Mouse (Mus musculus) liver, postnatal 0 days (tissue): ENCODE measurements around the gene Adcy4. TPM values are rescaled to one million over a fixed set of nuclear protein-coding genes. Genes with fewer than 3 reads are reported as not detected.

Experiments used
- ATAC-seq: fragments of 200-750 bp; cut with Nextera tagmentation; 2 replicates; pipeline ENCODE4 v1.8.0; 2017; ENCODE audit warnings: mild to moderate bottlenecking, moderate library complexity
- DNase-seq: peaks from one replicate; pipeline ENCODE4 v3.0.0-alpha.2; 2016
- H3K27ac ChIP-seq: fragments of 300-500 bp; sonication (generic); 2 replicates; pipeline ENCODE4 v1.5.1; 2014; ENCODE audit warnings: antibody characterized with exemption, moderate library complexity, mild to moderate bottlenecking, low read depth
- H3K27me3 ChIP-seq: fragments of 300-500 bp; sonication (generic); 2 replicates; pipeline ENCODE4 v1.6.1; 2014; ENCODE audit warnings: low read length, control low read depth, mixed read lengths; ENCODE audit not compliant: insufficient read depth
- H3K36me3 ChIP-seq: fragments of 300-500 bp; sonication (generic); replicated peaks from 2 replicates; pipeline ENCODE4 v1.6.1; 2014; ENCODE audit warnings: mild to moderate bottlenecking, control low read depth, low read length, moderate library complexity, mixed read lengths; ENCODE audit not compliant: insufficient read depth
- H3K4me1 ChIP-seq: fragments of 300-500 bp; sonication (generic); 2 replicates; pipeline ENCODE4 v1.6.1; 2014; ENCODE audit warnings: antibody characterized with exemption, mild to moderate bottlenecking, control low read depth; ENCODE audit not compliant: insufficient read depth
- H3K4me2 ChIP-seq: fragments of 300-500 bp; sonication (generic); 2 replicates; pipeline ENCODE4 v1.6.1; 2014; ENCODE audit warnings: low read depth, mild to moderate bottlenecking, low read length, moderate library complexity, mixed read lengths
- H3K4me3 ChIP-seq: fragments of 300-500 bp; sonication (generic); 2 replicates; pipeline ENCODE4 v1.5.1; 2014; ENCODE audit warnings: low read depth, low read length
- H3K9ac ChIP-seq: fragments of 300-500 bp; sonication (generic); replicated peaks from 2 replicates; pipeline ENCODE4 v1.6.1; 2014; ENCODE audit warnings: mild to moderate bottlenecking, moderate library complexity
- H3K9me3 ChIP-seq: fragments of 300-500 bp; sonication (generic); 2 replicates; pipeline ENCODE4 v1.6.1; 2016; ENCODE audit warnings: mild to moderate bottlenecking, control low read depth, low read length, mixed read lengths
- CTCF ChIP-seq: sonication (generic); IDR thresholded peaks from 2 replicates; pipeline ENCODE4 v1.5.1; 2016; ENCODE audit warnings: antibody characterized with exemption, low read depth
- EP300 ChIP-seq: IDR thresholded peaks from 2 replicates; pipeline ENCODE4 v1.6.1; 2016; ENCODE audit warnings: antibody characterized with exemption, low read depth, mild to moderate bottlenecking
- WGBS: fragments of 180-500 bp; shearing (Covaris S2); extraction: QIAGEN DNeasy Blood & Tissue Kit; methylation state at CpG from one replicate; pipeline ENCODE4 v1.1.7; 2014; ENCODE audit not compliant: insufficient replicate concordance; 5-methylcytosine and 5-hydroxymethylcytosine counted together
- polyA plus RNA-seq: library from polyadenylated mRNA; unstranded; fragments of >200 nt; fragmentation: Nextera tagmentation; extraction: Ambion mirVana; gene quantifications from 2 replicates; pipeline ENCODE4 v1.2.1, GENCODE M21; 2015

Gene Adcy4
- polyA plus RNA-seq, 1 experiment from 2014 or later, result 1.7 TPM

GRCm38 (mm10) chr14:55777176-55777575, 6.7 kb downstream of the Adcy4 start:
- no peak for DNase-seq
- H3K9me3 ChIP-seq, result no peaks in the 10 kb centered on the region
- H3K27ac ChIP-seq, result no peak overlapping the region
- no peaks in the 10 kb centered on the region for H3K36me3 ChIP-seq
- no peak overlapping the region for H3K4me3 ChIP-seq
- no peak for TF ChIP-seq CTCF
- TF ChIP-seq EP300, result no peak
- 27% methylated on average over 3 of the region's 3 CpGs for WGBS
- ATAC-seq, result no peak
- no peak overlapping the region for H3K4me2 ChIP-seq
- peaks cover 6% of the 10 kb centered on the region for H3K27me3 ChIP-seq
- H3K4me1 ChIP-seq, result peaks cover 10% of the 10 kb centered on the region; the same call in 1 of the 2 replicates
- no peak overlapping the region for H3K9ac ChIP-seq

- DNase-seq (no peak), ATAC-seq (no peak)
- H3K4me2 ChIP-seq, result no peak overlapping the region
- no peak overlapping the region for H3K9ac ChIP-seq
- 42% methylated on average over 7 of the region's 7 CpGs for WGBS
- no peak overlapping the region for H3K4me3 ChIP-seq
- H3K9me3 ChIP-seq, result no peaks in the 10 kb centered on the region
- TF ChIP-seq EP300 (no peak), CTCF (no peak)
- peaks cover 3% of the 10 kb centered on the region; the same call in 1 of the 2 replicates for H3K27me3 ChIP-seq
- H3K27ac ChIP-seq, result no peak overlapping the region
- H3K4me1 ChIP-seq, result peaks cover 10% of the 10 kb centered on the region; the same call in 1 of the 2 replicates
- no peaks in the 10 kb centered on the region for H3K36me3 ChIP-seq
Observed at GRCm38 (mm10) chr14:55776711-55777110, 7.2 kb downstream of the Adcy4 start.

GRCm38 (mm10) chr14:55769087-55769703, 14.7 kb downstream of the Adcy4 start:
- Histone ChIP-seq H3K4me1 (peaks cover 8% of the 10 kb centered on the region), H3K27me3 (peaks cover 14% of the 10 kb centered on the region; the same call in 1 of the 2 replicates), H3K27ac (no peak overlapping the region), H3K4me3 (no peak overlapping the region), H3K9me3 (no peaks in the 10 kb centered on the region), H3K36me3 (no peaks in the 10 kb centered on the region), H3K9ac (no peak overlapping the region), H3K4me2 (peak overlapping the region; percentile 68; the same call in 1 of the 2 replicates)
- 51% methylated on average over 16 of the region's 16 CpGs for WGBS
- DNase-seq (no peak), ATAC-seq (peak; percentile 13; the same call in 1 of the 2 replicates)
- no peak for TF ChIP-seq EP300
- no peak for TF ChIP-seq CTCF

- 66% methylated on average over 6 of the region's 6 CpGs for WGBS
- TF ChIP-seq CTCF (no peak), EP300 (no peak)
- no peak for ATAC-seq
Observed at GRCm38 (mm10) chr14:55768555-55768954, 15.3 kb downstream of the Adcy4 start.

GRCm38 (mm10) chr14:55767519-55768414, 16.1 kb downstream of the Adcy4 start:
- Histone ChIP-seq H3K4me2 (peak overlapping the region; percentile 68), H3K27me3 (peaks cover 14% of the 10 kb centered on the region; the same call in 1 of the 2 replicates), H3K9ac (peak overlapping the region; percentile 59), H3K9me3 (no peaks in the 10 kb centered on the region), H3K27ac (no peak overlapping the region; the same call in 1 of the 2 replicates), H3K4me3 (peak overlapping the region; percentile 41), H3K36me3 (no peaks in the 10 kb centered on the region), H3K4me1 (peaks cover 14% of the 10 kb centered on the region)
- ATAC-seq, result peak; percentile 71
- TF ChIP-seq EP300, result no peak
- peak; percentile 62 for TF ChIP-seq CTCF
- peak; percentile 71 for DNase-seq
- WGBS, result 10% methylated on average over 52 of the region's 52 CpGs

More at GRCm38 (mm10) chr14:55768555-55768954, 15.3 kb downstream of the Adcy4 start:
- Histone ChIP-seq H3K4me2 (peak overlapping the region; percentile 68; the same call in 1 of the 2 replicates), H3K4me3 (peak overlapping the region; percentile 41; the same call in 1 of the 2 replicates), H3K4me1 (peaks cover 8% of the 10 kb centered on the region), H3K27ac (no peak overlapping the region), H3K27me3 (peaks cover 14% of the 10 kb centered on the region; the same call in 1 of the 2 replicates), H3K9ac (no peak overlapping the region; the same call in 1 of the 2 replicates), H3K36me3 (no peaks in the 10 kb centered on the region), H3K9me3 (no peaks in the 10 kb centered on the region)
- no peak for DNase-seq

GRCm38 (mm10) chr14:55765696-55766095, 18.2 kb downstream of the Adcy4 start, which contains the start of gene Ltb4r1:
Ltb4r1 (plus strand) TSS chr14:55765962.
- TF ChIP-seq CTCF (no peak), EP300 (no peak)
- peak within 1 kb of the TSS; percentile 42 for H3K4me2 ChIP-seq
- peaks cover 26% of the 10 kb centered on the region for H3K4me1 ChIP-seq
- peak within 1 kb of the TSS; percentile 14 for H3K4me3 ChIP-seq
- no peaks in the 10 kb centered on the region for H3K9me3 ChIP-seq
- peak within 1 kb of the TSS; percentile 69 for H3K27ac ChIP-seq
- H3K9ac ChIP-seq, result no peak within 1 kb of the TSS
- WGBS, result 30% methylated on average over 4 of the region's 4 CpGs
- DNase-seq (peak; percentile 48), ATAC-seq (no peak)
- no peaks in the 10 kb centered on the region for H3K36me3 ChIP-seq
- H3K27me3 ChIP-seq, result peaks cover 31% of the 10 kb centered on the region
